Mouse (Mus musculus): Measurements from ENCODE around the gene Socs7.

GRCm38 (mm10) chr11:97407456-97407855 is 45.1 kb downstream of the Socs7 start:
- TF ChIP-seq HCFC1 (IDR thresholded peaks at IDR 0.05; ENCODE audit: borderline replicate concordance, insufficient read depth, low read length), result no peak
- no peak for TF ChIP-seq ZNF384 (IDR thresholded peaks at IDR 0.05; ENCODE audit: low read depth, low read length)
- no peak for TF ChIP-seq ZC3H11A (IDR thresholded peaks at IDR 0.05; ENCODE audit: borderline replicate concordance, low read depth, low read length)
